Mouse (Mus musculus) left cerebral cortex, adult 11 months (tissue): ENCODE results near the gene Sf3a2.

Source experiments
- DNase-seq: peaks from one replicate; pipeline ENCODE4 v3.0.0; 2022; ENCODE audit warnings: low spot score

Sf3a2 gene

GRCm38 (mm10) chr10:80775731-80776130 is 22.3 kb upstream of the Sf3a2 start:
- DNase-seq: no peak

GRCm38 (mm10) chr10:80776358-80776869 is 21.6 kb upstream of the Sf3a2 start:
- DNase-seq: no peak

GRCm38 (mm10) chr10:80777123-80777522 is 20.9 kb upstream of the Sf3a2 start:
- no peak for DNase-seq

- no peak for DNase-seq
These were observed 18.4 kb upstream of the Sf3a2 start for GRCm38 (mm10) chr10:80779565-80779964.

- DNase-seq: no peak
These were observed 13.7 kb upstream of the Sf3a2 start for GRCm38 (mm10) chr10:80784302-80784701.

- no peak for DNase-seq
These were observed 13.1 kb upstream of the Sf3a2 start for GRCm38 (mm10) chr10:80784871-80785270.

- DNase-seq: no peak
These were observed 12.0 kb upstream of the Sf3a2 start for GRCm38 (mm10) chr10:80785963-80786362.

GRCm38 (mm10) chr10:80787517-80787916 is 10.5 kb upstream of the Sf3a2 start:
- DNase-seq: no peak

- no peak for DNase-seq
These were observed 7.1 kb upstream of the Sf3a2 start for GRCm38 (mm10) chr10:80790761-80791404.

GRCm38 (mm10) chr10:80791476-80792174 is 6.4 kb upstream of the Sf3a2 start:
- DNase-seq: no peak

- no peak for DNase-seq
These were observed 5.6 kb upstream of the Sf3a2 start for GRCm38 (mm10) chr10:80792175-80793032.

- no peak for DNase-seq
These were observed 4.8 kb upstream of the Sf3a2 start for GRCm38 (mm10) chr10:80793033-80793784.

- no peak for DNase-seq
These were observed 4.2 kb upstream of the Sf3a2 start for GRCm38 (mm10) chr10:80793803-80794202.

GRCm38 (mm10) chr10:80794750-80795149 is 3.2 kb upstream of the Sf3a2 start:
- DNase-seq: no peak

GRCm38 (mm10) chr10:80796307-80796848 is 1.6 kb upstream of the Sf3a2 start:
- no peak for DNase-seq

- no peak for DNase-seq
These were observed 530 bp upstream of the Sf3a2 start for GRCm38 (mm10) chr10:80797186-80798149.

GRCm38 (mm10) chr10:80799070-80799566 is 1.1 kb downstream of the Sf3a2 start:
- DNase-seq: no peak

GRCm38 (mm10) chr10:80802204-80802912 is 4.4 kb downstream of the Sf3a2 start:
- no peak for DNase-seq

GRCm38 (mm10) chr10:80802996-80803395 is 5.0 kb downstream of the Sf3a2 start:
- DNase-seq: no peak

GRCm38 (mm10) chr10:80804340-80804739 is 6.3 kb downstream of the Sf3a2 start:
- DNase-seq: no peak
